Mouse (Mus musculus) heart, postnatal 14 days (tissue): ENCODE data around the gene Arid5b. TPM values are rescaled to one million over a fixed set of nuclear protein-coding genes. Genes with fewer than 3 reads are reported as not detected.

Source experiments
- DNase-seq, 2 experiments: peaks; one replicate each; pipeline ENCODE4 v3.0.0; 2021 to 2022
- intact Hi-C: fragments of 180-260 bp; cut with DNase I; formaldehyde crosslinking; loops from one replicate; pipeline ENCODE4 v1.15.1; 2025
- total RNA-seq, 2 experiments: library from RNA; stranded (reverse); gene quantifications; 2 replicates each; pipeline ENCODE4 v1.2.3; 2021

Arid5b gene
- total RNA-seq, 2 experiments from 2014 or later: 25.6 to 26.0 TPM

GRCm38 (mm10) chr10:68240094-68240803 lies 38.3 kb downstream of the Arid5b start:
- intact Hi-C loops: no loop called here
- no peak for DNase-seq

- DNase-seq: no peak
- intact Hi-C loops: loop anchor here (5.0 kb wide), 1 partner anchor 43 kb away; no protein-coding TSS in a partner anchor
These were observed 39.0 kb downstream of the Arid5b start for GRCm38 (mm10) chr10:68239426-68240070.

- no peak for DNase-seq
- intact Hi-C loops: loop anchor here (5.0 kb wide), 1 partner anchor 43 kb away; no protein-coding TSS in a partner anchor
These were observed 39.7 kb downstream of the Arid5b start for GRCm38 (mm10) chr10:68238707-68239425.

GRCm38 (mm10) chr10:68238182-68238581 lies 40.4 kb downstream of the Arid5b start:
- intact Hi-C loops: loop anchor here (5.0 kb wide), 1 partner anchor 44 kb away; no protein-coding TSS in a partner anchor
- DNase-seq: no peak

GRCm38 (mm10) chr10:68236956-68237455 lies 41.5 kb downstream of the Arid5b start:
- no peak for DNase-seq
- intact Hi-C loops: loop anchor here (5.0 kb wide), 1 partner anchor 45 kb away; no protein-coding TSS in a partner anchor

GRCm38 (mm10) chr10:68231385-68232182 lies 47.0 kb downstream of the Arid5b start:
- DNase-seq: no peak
- intact Hi-C loops: no loop called here

- DNase-seq: no peak
These were observed 47.7 kb downstream of the Arid5b start for GRCm38 (mm10) chr10:68230653-68231384.

GRCm38 (mm10) chr10:68229640-68230565 lies 48.6 kb downstream of the Arid5b start:
- intact Hi-C loops: no loop called here
- no peak for DNase-seq

More at GRCm38 (mm10) chr10:68230653-68231384, 47.7 kb downstream of the Arid5b start:
- intact Hi-C loops: no loop called here

GRCm38 (mm10) chr10:68222676-68223075 lies 55.9 kb downstream of the Arid5b start:
- DNase-seq: no peak
- intact Hi-C loops: no loop called here

GRCm38 (mm10) chr10:68222012-68222411 lies 56.5 kb downstream of the Arid5b start:
- no peak for DNase-seq
- intact Hi-C loops: no loop called here

GRCm38 (mm10) chr10:68219327-68219726 lies 59.2 kb downstream of the Arid5b start:
- no peak for DNase-seq

GRCm38 (mm10) chr10:68218678-68219077 lies 59.9 kb downstream of the Arid5b start:
- intact Hi-C loops: no loop called here
- DNase-seq: no peak

More at GRCm38 (mm10) chr10:68219327-68219726, 59.2 kb downstream of the Arid5b start:
- intact Hi-C loops: no loop called here

- DNase-seq: no peak
- intact Hi-C loops: no loop called here
These were observed 63.6 kb downstream of the Arid5b start for GRCm38 (mm10) chr10:68214809-68215468.

- DNase-seq: peak; percentile 33 to 44
- intact Hi-C loops: no loop called here
These were observed 66.3 kb downstream of the Arid5b start for GRCm38 (mm10) chr10:68212061-68212915.

- intact Hi-C loops: no loop called here
- DNase-seq: no peak
These were observed 67.0 kb downstream of the Arid5b start for GRCm38 (mm10) chr10:68211514-68211913.

- intact Hi-C loops: no loop called here
These were observed 68.4 kb downstream of the Arid5b start for GRCm38 (mm10) chr10:68210025-68210642.

More at GRCm38 (mm10) chr10:68210025-68210642, 68.4 kb downstream of the Arid5b start:
- DNase-seq: no peak
